Mouse (Mus musculus): ENCODE measurements around the gene Galnt11.
A peak's percentile ranks its signal among the peaks of the same experiment; 100 is the strongest.
"Not testable (repeated sequence)": the region's sequence is repeated elsewhere in the genome, so short reads cannot be mapped to it uniquely, and the experiment has no call there.

Galnt11 gene

GRCm38 (mm10) chr5:25221604-25222003 is at the start of gene Galnt11:
TSS of gene Galnt11 (plus strand) at chr5:25221904.
- no peak for DNase-seq (ENCODE audit: low read depth, low spot score)

- DNase-seq (ENCODE audit: low read depth, low spot score) = not testable (repeated sequence)
These were observed 43.8 kb upstream of the Galnt11 start for GRCm38 (mm10) chr5:25177937-25178336.

GRCm38 (mm10) chr5:25178543-25178942 is 43.2 kb upstream of the Galnt11 start:
- DNase-seq (ENCODE audit: low read depth, low spot score) = not testable (repeated sequence)

GRCm38 (mm10) chr5:25179284-25179683 is 42.4 kb upstream of the Galnt11 start:
- no peak for DNase-seq (ENCODE audit: low read depth, low spot score)

GRCm38 (mm10) chr5:25179936-25180488 is 41.7 kb upstream of the Galnt11 start:
- no peak for DNase-seq (ENCODE audit: low read depth, low spot score)

GRCm38 (mm10) chr5:25181004-25181531 is 40.6 kb upstream of the Galnt11 start, which contains the start of gene Galntl5:
TSS of gene Galntl5 (plus strand) at chr5:25181460.
- DNase-seq (ENCODE audit: low read depth, low spot score) = no peak

- DNase-seq (ENCODE audit: low read depth, low spot score) = no peak
These were observed 38.1 kb upstream of the Galnt11 start for GRCm38 (mm10) chr5:25183595-25183994.

- no peak for DNase-seq (ENCODE audit: low read depth, low spot score)
These were observed 37.1 kb upstream of the Galnt11 start for GRCm38 (mm10) chr5:25184594-25184993.

GRCm38 (mm10) chr5:25187727-25188126 is 34.0 kb upstream of the Galnt11 start:
- no peak for DNase-seq (ENCODE audit: low read depth, low spot score)

GRCm38 (mm10) chr5:25188802-25189201 is 32.9 kb upstream of the Galnt11 start:
- no peak for DNase-seq (ENCODE audit: low read depth, low spot score)

- no peak for DNase-seq (ENCODE audit: low read depth, low spot score)
These were observed 31.2 kb upstream of the Galnt11 start for GRCm38 (mm10) chr5:25190521-25190920.

GRCm38 (mm10) chr5:25211872-25212271 is 9.8 kb upstream of the Galnt11 start:
- DNase-seq (ENCODE audit: low read depth, low spot score) = no peak

GRCm38 (mm10) chr5:25213216-25213615 is 8.5 kb upstream of the Galnt11 start:
- DNase-seq (ENCODE audit: low read depth, low spot score) = not testable (repeated sequence)

GRCm38 (mm10) chr5:25215006-25215405 is 6.7 kb upstream of the Galnt11 start:
- DNase-seq (ENCODE audit: low read depth, low spot score) = no peak

- peak; percentile 79 for DNase-seq (ENCODE audit: low read depth, low spot score)
These were observed 1.3 kb downstream of the Galnt11 start, which contains the start of gene E130116L18Rik for GRCm38 (mm10) chr5:25222752-25223702. TSS of gene E130116L18Rik (minus strand) at chr5:25223153.

- not testable (repeated sequence) for DNase-seq (ENCODE audit: low read depth, low spot score)
These were observed 2.7 kb downstream of the Galnt11 start for GRCm38 (mm10) chr5:25224377-25224776.

GRCm38 (mm10) chr5:25243101-25243500 is 21.4 kb downstream of the Galnt11 start:
- DNase-seq (ENCODE audit: low read depth, low spot score) = no peak

GRCm38 (mm10) chr5:25245806-25246472 is 24.2 kb downstream of the Galnt11 start:
- DNase-seq (ENCODE audit: low read depth, low spot score) = no peak

- no peak for DNase-seq (ENCODE audit: low read depth, low spot score)
These were observed 24.8 kb downstream of the Galnt11 start for GRCm38 (mm10) chr5:25246473-25246865.

GRCm38 (mm10) chr5:25247036-25247435 is 25.3 kb downstream of the Galnt11 start:
- DNase-seq (ENCODE audit: low read depth, low spot score) = no peak

- no peak for DNase-seq (ENCODE audit: low read depth, low spot score)
These were observed 30.7 kb downstream of the Galnt11 start for GRCm38 (mm10) chr5:25252423-25252822.
